Mouse (Mus musculus): ENCODE results near the gene Mylk.

GRCm38 (mm10) chr16:34748081-34748720 lies 3.2 kb downstream of the Mylk start:
- TF ChIP-seq CTCF (IDR thresholded peaks at IDR 0.05; ENCODE audit: insufficient read depth, low read length): no peak
- TF ChIP-seq POLR2A (IDR thresholded peaks at IDR 0.05; ENCODE audit: borderline replicate concordance, extremely low read depth, low read depth, low read length): no peak
